Mouse (Mus musculus): ENCODE results near the gene Hnf1a.

DNA sequence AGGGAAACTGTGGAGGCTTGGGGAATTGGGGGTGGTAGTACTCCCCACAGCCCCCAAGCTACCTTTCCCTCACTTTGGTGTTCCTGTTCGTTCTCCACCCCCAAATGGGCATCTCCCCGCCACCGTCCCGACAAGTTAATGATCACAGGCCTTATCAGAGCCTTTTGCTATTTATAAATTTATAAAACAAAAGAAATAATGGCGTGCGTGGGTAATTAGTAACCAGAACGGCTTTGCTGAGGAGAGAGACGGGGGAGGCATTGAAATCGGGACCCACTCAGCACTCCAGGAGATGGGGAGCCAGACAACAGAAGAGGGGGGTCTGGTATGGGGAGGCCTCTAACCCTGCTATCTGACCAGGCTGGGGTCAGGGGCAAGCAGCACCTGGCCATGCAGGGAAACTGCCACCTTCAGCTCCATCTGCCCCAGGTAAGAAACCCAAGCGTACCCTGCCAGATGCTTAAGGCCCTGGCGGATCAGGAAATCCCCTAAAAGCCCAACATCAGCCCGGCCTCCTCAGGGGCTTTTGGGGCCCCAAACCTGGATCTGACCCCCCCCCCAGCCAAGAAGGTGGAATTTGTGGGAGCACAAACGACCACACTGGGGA, 1.2 kb downstream of the Hnf1a start:
- no peak for TF ChIP-seq CTCF (IDR thresholded peaks at IDR 0.05; ENCODE audit: low read depth, low read length)
- no peak for TF ChIP-seq TAL1 (conservative IDR thresholded peaks at IDR 0.05; ENCODE audit: low read depth, low read length)

Measured in G1E (cell line).